Mouse (Mus musculus): ENCODE measurements at regions not wholly inside any gene's neighbourhood (a gene's known extent, or its start where the extent isn't known, plus 50 kb on each side); places are given as distances from the start of the nearest gene placed in this dataset.

DNA sequence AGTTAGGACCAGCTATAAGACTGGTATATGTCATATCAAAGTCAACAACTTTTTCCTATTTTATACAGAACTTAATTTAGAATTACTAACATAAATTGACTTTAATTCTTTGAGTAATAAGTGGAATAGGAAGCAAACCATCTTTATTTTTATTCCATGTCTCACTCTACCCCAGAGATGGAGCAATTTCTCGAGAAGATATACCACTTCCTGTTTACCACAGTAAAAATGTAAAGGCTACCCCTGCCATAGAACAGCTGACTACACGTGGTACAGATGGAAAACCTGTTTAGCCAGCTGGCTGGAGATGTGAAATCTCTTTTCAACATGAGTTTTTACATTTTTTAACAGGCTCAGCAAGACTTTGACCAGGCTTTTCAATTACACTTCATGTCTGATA is 126.0 kb upstream of the Ube2e2 start:
- TF ChIP-seq CTCF (IDR thresholded peaks at IDR 0.05; ENCODE audit: borderline replicate concordance, extremely low read depth, insufficient read depth, insufficient read length) (no peak), POLR2A (IDR thresholded peaks at IDR 0.05; ENCODE audit: borderline replicate concordance, extremely low read depth, insufficient read depth, insufficient read length, poor library complexity, severe bottlenecking) (no peak)

Data from brain, embryonic 14.5 days (tissue).